In the genomic region with DNA sequence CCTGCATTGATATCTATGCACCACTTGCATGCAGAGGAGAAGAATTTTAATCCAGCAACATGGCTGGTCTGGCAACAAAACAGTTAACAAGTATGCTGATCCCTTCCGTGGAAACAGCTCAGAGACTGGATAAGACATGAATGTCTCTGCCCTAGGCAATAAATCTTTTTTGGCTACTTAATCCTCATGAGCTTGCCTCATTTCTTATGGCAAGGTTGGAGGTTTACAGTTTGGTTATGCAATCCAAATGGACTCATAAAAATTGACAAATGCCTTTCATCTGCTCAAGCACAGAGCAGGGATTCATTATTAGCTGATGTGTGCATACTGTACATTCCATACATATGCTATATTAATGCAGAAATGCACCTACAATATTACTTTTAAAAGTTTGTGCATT, we compare ENCODE assay signal across 18 mouse cellular contexts.
"Had no signal": no experiment of that assay in that cellular context is flagged by ENCODE, and none has a peak within 500 bp of the region (broad histone marks: within the 10 kb centered on the region; RNA-seq: fewer than 3 reads in every experiment).

No protein-coding gene starts in this region.

- H3K9me3 ChIP-seq: limb, embryonic 15.5 days; liver, embryonic 12.5 days; liver, embryonic 15.5 days; midbrain, embryonic 12.5 days; midbrain, embryonic 15.5 days; stomach, embryonic 15.5 days had no signal

- DNase-seq: kidney, adult 9 months; kidney, postnatal 14 days; kidney, postnatal 4 days; lung, adult 2 months; lung, postnatal 14 days; lung, postnatal 4 days; retina, postnatal 1 day; right cerebral cortex, postnatal 25 days; spleen, adult 18-20 months; thymus, adult 18-20 months; thymus, postnatal 36 days had no signal

- H3K4me2 ChIP-seq: limb, embryonic 15.5 days; liver, embryonic 12.5 days; liver, embryonic 15.5 days; midbrain, embryonic 12.5 days; midbrain, embryonic 15.5 days; neural tube, embryonic 13.5 days; stomach, embryonic 15.5 days had no signal

- H3K36me3 ChIP-seq: limb, embryonic 15.5 days; liver, embryonic 12.5 days; liver, embryonic 15.5 days; midbrain, embryonic 12.5 days; midbrain, embryonic 15.5 days; neural tube, embryonic 13.5 days; stomach, embryonic 15.5 days had no signal

- H3K4me3 ChIP-seq: limb, embryonic 15.5 days; liver, embryonic 12.5 days; liver, embryonic 15.5 days; midbrain, embryonic 12.5 days; midbrain, embryonic 15.5 days; neural tube, embryonic 13.5 days; stomach, embryonic 15.5 days had no signal

- H3K4me1 ChIP-seq: limb, embryonic 15.5 days; liver, embryonic 12.5 days; liver, embryonic 15.5 days; midbrain, embryonic 12.5 days; midbrain, embryonic 15.5 days; stomach, embryonic 15.5 days had no signal

- H3K9ac ChIP-seq: limb, embryonic 15.5 days; liver, embryonic 12.5 days; liver, embryonic 15.5 days; midbrain, embryonic 12.5 days; midbrain, embryonic 15.5 days; neural tube, embryonic 13.5 days; stomach, embryonic 15.5 days had no signal

- ATAC-seq: liver, embryonic 12.5 days; midbrain, embryonic 15.5 days had no signal

- H3K27ac ChIP-seq: limb, embryonic 15.5 days; liver, embryonic 12.5 days; liver, embryonic 15.5 days; midbrain, embryonic 12.5 days; midbrain, embryonic 15.5 days; neural tube, embryonic 13.5 days; stomach, embryonic 15.5 days had no signal

- H3K27me3 ChIP-seq: limb, embryonic 15.5 days; liver, embryonic 15.5 days; midbrain, embryonic 12.5 days; midbrain, embryonic 15.5 days; neural tube, embryonic 13.5 days; stomach, embryonic 15.5 days had no signal
